Mouse (Mus musculus) cerebellum, postnatal 36 days (tissue): ENCODE data around the gene Lhfp.
A peak's percentile ranks its signal among the peaks of the same experiment; 100 is the strongest.
"Not testable (repeated sequence)": the region's sequence is repeated elsewhere in the genome, so short reads cannot be mapped to it uniquely, and the experiment has no call there.

ENCODE experiments used
- DNase-seq, 2 experiments: peaks; one replicate each; pipeline ENCODE4 v3.0.0; 2021 to 2022; ENCODE audit warnings: mixed read lengths in 2 of 2

Gene Lhfp

GRCm38 (mm10) chr3:53100803-53101202 is 59.5 kb downstream of the Lhfp start:
- no peak for DNase-seq

GRCm38 (mm10) chr3:53101711-53102110 is 60.4 kb downstream of the Lhfp start:
- no peak for DNase-seq

- DNase-seq, result no peak
Observed at GRCm38 (mm10) chr3:53102131-53102756, 60.9 kb downstream of the Lhfp start.

- DNase-seq, result no peak
Observed at GRCm38 (mm10) chr3:53102757-53103153, 61.4 kb downstream of the Lhfp start.

- peak; percentile 30 to 41 for DNase-seq
Observed at GRCm38 (mm10) chr3:53108594-53109373, 67.5 kb downstream of the Lhfp start.

- DNase-seq, result no peak
Observed at GRCm38 (mm10) chr3:53109879-53110278, 68.6 kb downstream of the Lhfp start.

GRCm38 (mm10) chr3:53112048-53112447 is 70.7 kb downstream of the Lhfp start:
- DNase-seq, result no peak

GRCm38 (mm10) chr3:53118755-53119154 is 77.4 kb downstream of the Lhfp start:
- not testable (repeated sequence) for DNase-seq

GRCm38 (mm10) chr3:53119978-53120377 is 78.7 kb downstream of the Lhfp start:
- no peak for DNase-seq

GRCm38 (mm10) chr3:53125495-53125894 is 84.2 kb downstream of the Lhfp start:
- no peak for DNase-seq

- DNase-seq, result no peak
Observed at GRCm38 (mm10) chr3:53138785-53139184, 97.5 kb downstream of the Lhfp start.

- no peak for DNase-seq
Observed at GRCm38 (mm10) chr3:53139205-53139604, 97.9 kb downstream of the Lhfp start.

GRCm38 (mm10) chr3:53139642-53140041 is 98.3 kb downstream of the Lhfp start:
- DNase-seq, result no peak

GRCm38 (mm10) chr3:53142528-53142927 is 101.2 kb downstream of the Lhfp start:
- DNase-seq, result peak in 1 of 2 experiments; percentile 40

- DNase-seq, result peak; percentile 35 to 45
Observed at GRCm38 (mm10) chr3:53145526-53145925, 104.2 kb downstream of the Lhfp start.

GRCm38 (mm10) chr3:53145946-53146345 is 104.6 kb downstream of the Lhfp start:
- DNase-seq, result no peak

- DNase-seq, result no peak
Observed at GRCm38 (mm10) chr3:53147001-53147400, 105.7 kb downstream of the Lhfp start.

GRCm38 (mm10) chr3:53148751-53149150 is 107.4 kb downstream of the Lhfp start:
- DNase-seq, result peak; percentile 33 to 60

- peak; percentile 77 to 82 for DNase-seq
Observed at GRCm38 (mm10) chr3:53149625-53150320, 108.4 kb downstream of the Lhfp start.

GRCm38 (mm10) chr3:53151081-53151480 is 109.8 kb downstream of the Lhfp start:
- DNase-seq, result no peak

- no peak for DNase-seq
Observed at GRCm38 (mm10) chr3:53151607-53152006, 110.3 kb downstream of the Lhfp start.

GRCm38 (mm10) chr3:53161963-53162362 is 120.6 kb downstream of the Lhfp start:
- peak in 1 of 2 experiments; percentile 5 for DNase-seq

GRCm38 (mm10) chr3:53165281-53165680 is 124.0 kb downstream of the Lhfp start:
- DNase-seq, result peak; percentile 65 to 70

GRCm38 (mm10) chr3:53166001-53166400 is 124.7 kb downstream of the Lhfp start:
- DNase-seq, result no peak
